Mouse (Mus musculus) embryonic facial prominence, embryonic 13.5 days (tissue): ENCODE results near the gene Rbm41. TPM values are rescaled to one million over a fixed set of nuclear protein-coding genes. Genes with fewer than 3 reads are reported as not detected.
A peak's percentile ranks its signal among the peaks of the same experiment; 100 is the strongest.

ENCODE experiments used
- ATAC-seq: fragments of 200-750 bp; cut with Nextera tagmentation; 2 replicates; pipeline ENCODE4 v1.8.0; 2017; ENCODE audit warnings: low read depth; ENCODE audit not compliant: insufficient number of reproducible peaks, insufficient read depth, low FRiP score, low TSS enrichment
- H3K27ac ChIP-seq: fragments of 300-500 bp; sonication (generic); 2 replicates; pipeline ENCODE4 v1.5.1; 2015; ENCODE audit warnings: moderate library complexity, mild to moderate bottlenecking, inconsistent platforms
- H3K27me3 ChIP-seq: fragments of 300-500 bp; sonication (generic); 2 replicates; pipeline ENCODE4 v1.6.1; 2015; ENCODE audit warnings: mild to moderate bottlenecking, inconsistent platforms
- H3K36me3 ChIP-seq: fragments of 300-500 bp; sonication (generic); 2 replicates; pipeline ENCODE4 v1.6.1; 2015; ENCODE audit warnings: mild to moderate bottlenecking, inconsistent platforms
- H3K4me1 ChIP-seq: fragments of 300-500 bp; sonication (generic); 2 replicates; pipeline ENCODE4 v1.6.1; 2015; ENCODE audit warnings: inconsistent platforms
- H3K4me2 ChIP-seq: fragments of 300-500 bp; sonication (generic); 2 replicates; pipeline ENCODE4 v1.6.1; 2015; ENCODE audit warnings: moderate library complexity, mild to moderate bottlenecking, inconsistent platforms
- H3K4me3 ChIP-seq: fragments of 300-500 bp; sonication (generic); 2 replicates; pipeline ENCODE4 v1.5.1; 2015; ENCODE audit warnings: mild to moderate bottlenecking, inconsistent platforms
- H3K9ac ChIP-seq: fragments of 300-500 bp; sonication (generic); 2 replicates; pipeline ENCODE4 v1.6.1; 2015; ENCODE audit warnings: mild to moderate bottlenecking, inconsistent platforms
- H3K9me3 ChIP-seq: fragments of 300-500 bp; sonication (generic); 2 replicates; pipeline ENCODE4 v1.6.1; 2016; ENCODE audit warnings: inconsistent platforms
- WGBS: fragments of 180-500 bp; shearing (Covaris S2); methylation state at CpG from one replicate; pipeline ENCODE4 v1.1.7; 2015; ENCODE audit warnings: mixed read lengths; 5-methylcytosine and 5-hydroxymethylcytosine counted together
- polyA plus RNA-seq: library from polyadenylated mRNA; unstranded; fragments of >200 nt; fragmentation: Nextera tagmentation; extraction: Ambion mirVana; gene quantifications from 2 replicates; pipeline ENCODE4 v1.2.1, GENCODE M21; 2015

Gene Rbm41
- polyA plus RNA-seq, 1 experiment from 2014 or later, result 5.7 TPM

- peak overlapping the region; percentile 58 for H3K4me3 ChIP-seq
- no peaks in the 10 kb centered on the region for H3K9me3 ChIP-seq
- 23% methylated on average over 15 of the region's 15 CpGs for WGBS
- H3K27me3 ChIP-seq, result peaks cover 40% of the 10 kb centered on the region
- peak overlapping the region; percentile 65 for H3K4me2 ChIP-seq
- no peak overlapping the region for H3K27ac ChIP-seq
- H3K4me1 ChIP-seq, result no peaks in the 10 kb centered on the region
- no peak for ATAC-seq
- no peaks in the 10 kb centered on the region for H3K36me3 ChIP-seq
- peak overlapping the region; percentile 71; the same call in 1 of the 2 replicates for H3K9ac ChIP-seq
These were observed 128.1 kb downstream of the Rbm41 start for GRCm38 (mm10) chrX:139870300-139870711.

GRCm38 (mm10) chrX:139859402-139859801 is 139.0 kb downstream of the Rbm41 start:
- Histone ChIP-seq H3K4me3 (no peak overlapping the region), H3K9ac (no peak overlapping the region), H3K4me1 (no peaks in the 10 kb centered on the region), H3K9me3 (no peaks in the 10 kb centered on the region), H3K27me3 (peaks cover 19% of the 10 kb centered on the region), H3K36me3 (no peaks in the 10 kb centered on the region), H3K27ac (no peak overlapping the region), H3K4me2 (no peak overlapping the region)
- ATAC-seq, result no peak
- 78% methylated on average over 5 of the region's 5 CpGs for WGBS

- ATAC-seq, result no peak
These were observed 143.6 kb downstream of the Rbm41 start for GRCm38 (mm10) chrX:139854795-139855194.

DNA sequence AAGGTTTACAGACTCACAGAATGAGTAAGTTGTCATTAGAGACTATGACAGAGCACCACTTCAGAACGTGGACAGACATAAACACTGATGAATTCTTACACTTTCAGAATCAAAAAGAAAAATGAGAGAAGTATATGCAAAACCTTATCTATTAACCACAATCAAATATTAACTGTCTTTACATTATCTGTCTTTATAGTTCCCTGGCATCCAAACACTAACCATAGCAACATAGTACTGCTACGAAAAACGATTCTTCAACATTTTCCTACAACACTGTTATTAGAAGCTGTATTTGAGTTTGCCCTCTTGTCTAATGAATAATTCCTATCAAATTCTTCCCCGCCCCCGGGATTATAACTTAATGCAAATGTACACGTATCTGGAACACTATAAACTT is 157.3 kb downstream of the Rbm41 start:
- 73% methylated on average over 6 of the region's 6 CpGs for WGBS
- no peak for ATAC-seq

More at GRCm38 (mm10) chrX:139854795-139855194, 143.6 kb downstream of the Rbm41 start:
- Histone ChIP-seq H3K27ac (no peak overlapping the region), H3K4me2 (no peak overlapping the region), H3K4me1 (no peaks in the 10 kb centered on the region), H3K27me3 (peaks cover 18% of the 10 kb centered on the region), H3K9ac (no peak overlapping the region), H3K36me3 (no peaks in the 10 kb centered on the region), H3K9me3 (no peaks in the 10 kb centered on the region), H3K4me3 (no peak overlapping the region)
- 92% methylated on average over 4 of the region's 4 CpGs for WGBS

More for the DNA sequence above, 157.3 kb downstream of the Rbm41 start:
- H3K4me1 ChIP-seq, result no peaks in the 10 kb centered on the region
- no peak overlapping the region for H3K27ac ChIP-seq
- no peak overlapping the region for H3K9ac ChIP-seq
- no peaks in the 10 kb centered on the region for H3K36me3 ChIP-seq
- no peaks in the 10 kb centered on the region for H3K9me3 ChIP-seq
- H3K4me3 ChIP-seq, result no peak overlapping the region
- peaks cover 4% of the 10 kb centered on the region; the same call in 1 of the 2 replicates for H3K27me3 ChIP-seq
- H3K4me2 ChIP-seq, result no peak overlapping the region

Other genes starting within 250 kb of the Rbm41 start
- not detected in 2 replicates for gene Ripply1, start 216.2 kb downstream of the Rbm41 start, polyA plus RNA-seq
- gene Cldn2, start 197.8 kb downstream of the Rbm41 start, polyA plus RNA-seq, result 0.19 TPM in 1 of 2 replicates, not detected in the other
- gene Morc4, start 126.9 kb downstream of the Rbm41 start, polyA plus RNA-seq, result 16.4 and 17.7 TPM in 2 replicates
- 1.3 and 1.5 TPM in 2 replicates for gene Nup62cl, start 64.1 kb upstream of the Rbm41 start, polyA plus RNA-seq
- not detected in 2 replicates for gene Pih1h3b, start 64.3 kb upstream of the Rbm41 start, polyA plus RNA-seq